Mouse (Mus musculus) heart, postnatal 0 days (tissue): ENCODE data around the gene Lcorl.

Experiments used
- CTCF ChIP-seq: IDR thresholded peaks from 2 replicates; pipeline ENCODE4 v1.5.1; 2016; ENCODE audit warnings: antibody characterized with exemption, control low read depth, low read depth
- EP300 ChIP-seq: IDR thresholded peaks from 2 replicates; pipeline ENCODE4 v1.6.1; 2016; ENCODE audit warnings: antibody characterized with exemption, low read depth

DNA sequence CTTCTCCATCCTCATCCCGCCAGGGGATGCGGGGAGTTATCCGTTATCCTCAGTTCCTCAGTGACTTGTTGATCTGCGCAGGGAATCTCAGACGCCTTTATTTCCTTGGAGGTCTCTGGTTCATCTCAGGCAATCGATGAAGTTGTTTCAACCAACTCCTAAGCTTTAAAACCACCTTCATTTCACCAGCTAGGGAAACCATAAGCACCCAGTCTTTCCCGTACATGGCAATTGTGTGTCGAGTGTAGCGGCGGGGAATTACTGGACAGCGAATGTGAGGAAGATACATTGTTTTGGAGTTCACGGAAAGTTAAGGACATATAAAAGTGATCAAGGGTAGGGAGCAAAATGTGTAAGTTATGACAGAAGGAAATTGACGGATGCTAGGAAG lies 187.1 kb downstream of the Lcorl start:
- TF ChIP-seq CTCF: no peak
- no peak for TF ChIP-seq EP300
